24 mouse cellular contexts compared by ENCODE assay signal in the genomic region with DNA sequence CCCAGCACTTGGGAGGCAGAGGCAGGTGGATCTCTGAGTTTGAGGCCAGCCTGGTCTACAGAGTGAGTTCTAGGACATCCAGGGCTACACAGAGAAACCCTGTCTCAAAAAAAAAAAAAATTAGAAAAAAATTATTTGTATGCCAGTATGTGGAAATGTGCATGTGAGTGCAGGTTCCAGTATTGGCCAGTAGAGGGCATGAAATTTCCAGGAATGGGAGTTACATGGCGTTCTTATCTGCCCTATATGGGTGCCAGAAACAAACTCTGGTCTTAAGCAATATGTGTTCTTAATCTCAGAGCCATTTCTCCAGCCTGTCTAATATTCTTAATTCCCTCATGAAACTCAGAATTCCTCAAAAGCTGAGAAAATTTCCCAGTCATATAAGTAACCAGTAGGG.
DNase-seq lines count a peak whose midpoint lies in the region; ATAC-seq and TF ChIP-seq lines count a peak whose summit lies in the region.
"Had no signal": no experiment of that assay in that cellular context is flagged by ENCODE, and none has a peak within 500 bp of the region (broad histone marks: within the 10 kb centered on the region; RNA-seq: fewer than 3 reads in every experiment).

No protein-coding gene starts in this region.

- no peak for TF ChIP-seq EP300 in heart, adult 2 months (IDR thresholded peaks at IDR 0.05; ENCODE audit: insufficient read depth, low read depth, low read length)

- TF ChIP-seq CTCF in heart, adult 2 months (IDR thresholded peaks at IDR 0.05): peak; percentile 29
- peak; percentile 42 for TF ChIP-seq CTCF in lung, embryonic 14.5 days (IDR thresholded peaks at IDR 0.05; ENCODE audit: low read depth)
- TF ChIP-seq CTCF in cerebellum, adult 2 months (IDR thresholded peaks at IDR 0.05; ENCODE audit: borderline replicate concordance, insufficient read depth, low read depth, low read length): no peak

- intact Hi-C loops in heart, adult 2 months (cut with DNase I): no loop called here
- intact Hi-C loops in heart, postnatal 25 days (cut with DNase I): no loop called here

- 81% methylated on average over 1 of the region's 1 CpGs for WGBS in heart, adult 2 months
- WGBS in lung, embryonic 14.5 days: 57% methylated on average over 1 of the region's 1 CpGs
- WGBS in cerebellum, adult 2 months: 70% methylated on average over 1 of the region's 1 CpGs

- no peak for DNase-seq in heart, adult 2 months
- no peak for DNase-seq in heart, postnatal 25 days (ENCODE audit: low spot score)
- DNase-seq in lung, embryonic 14.5 days: no peak
- no peak for DNase-seq in lung, postnatal 25 days (ENCODE audit: low spot score)
- no peak for DNase-seq in ES-E14 (ENCODE audit: low read depth, low spot score)
- DNase-seq in splenic B cell, adult 2 months (ENCODE audit: low read depth, low spot score): peak; percentile 1
- DNase-seq in cerebellum, adult 2 months: no peak
- DNase-seq in right cerebral cortex, adult 2 months (ENCODE audit: low spot score in 2 of 2): no peak
- DNase-seq: cerebellum, adult 9-10 months; gastrocnemius, postnatal 36 days; kidney, adult 8-10 months; kidney, postnatal 36 days; layer of hippocampus, adult 9-11 months; lung, adult 2 months; right cerebral cortex, postnatal 25 days had no signal

- H3K79me2 ChIP-seq in heart, adult 2 months (replicated peaks; ENCODE audit: control insufficient read depth, insufficient read depth, low read length): no peaks in the 10 kb centered on the region

- in situ Hi-C loops in ES-E14 (cut with MboI; ENCODE audit: low sequenced_read_pairs in 2 of 2, unreplicated experiment in 2 of 2): no loop called here

- TF ChIP-seq POLR2A in heart, adult 2 months (IDR thresholded peaks at IDR 0.05; ENCODE audit: insufficient read depth, low read depth, low read length): no peak
- TF ChIP-seq POLR2A in cerebellum, adult 2 months (IDR thresholded peaks at IDR 0.05; ENCODE audit: borderline replicate concordance, insufficient read depth, low read length): no peak

- ATAC-seq in lung, embryonic 14.5 days (ENCODE audit: insufficient read depth): no peak
- ATAC-seq: forebrain, embryonic 14.5 days; midbrain, embryonic 15.5 days had no signal

- H3K4me1 ChIP-seq in heart, adult 2 months (ENCODE audit: control insufficient read depth, insufficient read depth, low read length): no peaks in the 10 kb centered on the region
- H3K4me1 ChIP-seq in lung, embryonic 14.5 days (ENCODE audit: insufficient read depth): no peaks in the 10 kb centered on the region
- peaks cover 2 to 3% of the 10 kb centered on the region in 2 experiments; a peak in 1 of 4 replicates for H3K4me1 ChIP-seq in ES-E14 (ENCODE audit: control insufficient read depth in 2 of 2, insufficient read depth in 2 of 2, low read length in 2 of 2, poor library complexity in 1 of 2)
- no peaks in the 10 kb centered on the region for H3K4me1 ChIP-seq in cerebellum, adult 2 months (ENCODE audit: control insufficient read depth, insufficient read depth, low read length)
- H3K4me1 ChIP-seq: embryonic facial prominence, embryonic 12.5 days had no signal

- no peak overlapping the region for H3K9ac ChIP-seq in heart, adult 2 months (ENCODE audit: low read depth, low read length)
- no peak overlapping the region for H3K9ac ChIP-seq in lung, embryonic 14.5 days
- no peak overlapping the region for H3K9ac ChIP-seq in ES-E14 (ENCODE audit: insufficient read depth, low read depth, low read length, poor library complexity, severe bottlenecking)
- H3K9ac ChIP-seq: embryonic facial prominence, embryonic 12.5 days; hindbrain, embryonic 12.5 days; limb, embryonic 13.5 days; midbrain, embryonic 15.5 days; neural tube, embryonic 15.5 days had no signal

- H3K27ac ChIP-seq in heart, adult 2 months: no peak overlapping the region
- no peak overlapping the region for H3K27ac ChIP-seq in lung, embryonic 14.5 days (ENCODE audit: low read depth)
- no peak overlapping the region for H3K27ac ChIP-seq in ES-E14 (ENCODE audit: insufficient read depth, low read depth, low read length, poor library complexity, severe bottlenecking)
- no peak overlapping the region for H3K27ac ChIP-seq in cerebellum, adult 2 months (ENCODE audit: insufficient read depth, low read length)
- H3K27ac ChIP-seq: embryonic facial prominence, embryonic 12.5 days; heart, embryonic 10.5 days; hindbrain, embryonic 12.5 days; limb, embryonic 13.5 days; midbrain, embryonic 15.5 days; neural tube, embryonic 15.5 days had no signal

- H3K27me3 ChIP-seq in heart, adult 2 months (ENCODE audit: control insufficient read depth, insufficient read depth, low read length): no peaks in the 10 kb centered on the region
- no peaks in the 10 kb centered on the region for H3K27me3 ChIP-seq in lung, embryonic 14.5 days (ENCODE audit: insufficient read depth, low read length)
- no peaks in the 10 kb centered on the region for H3K27me3 ChIP-seq in splenic B cell, adult 2 months (ENCODE audit: control insufficient read depth, insufficient read depth, low read length, poor library complexity, severe bottlenecking)
- H3K27me3 ChIP-seq in cerebellum, adult 2 months (ENCODE audit: control insufficient read depth, insufficient read depth, low read length): no peaks in the 10 kb centered on the region
- H3K27me3 ChIP-seq: embryonic facial prominence, embryonic 12.5 days; hindbrain, embryonic 12.5 days; limb, embryonic 13.5 days; midbrain, embryonic 15.5 days; neural tube, embryonic 15.5 days had no signal

- H3K9me3 ChIP-seq in lung, embryonic 14.5 days (ENCODE audit: low read depth, low read length): no peaks in the 10 kb centered on the region
- no peaks in the 10 kb centered on the region for H3K9me3 ChIP-seq in ES-E14 (ENCODE audit: control insufficient read depth, insufficient read depth, low read depth, low read length)
- H3K9me3 ChIP-seq: embryonic facial prominence, embryonic 12.5 days; heart, embryonic 10.5 days; hindbrain, embryonic 12.5 days; limb, embryonic 13.5 days; midbrain, embryonic 15.5 days; neural tube, embryonic 15.5 days had no signal

- H3K36me3 ChIP-seq in heart, adult 2 months (ENCODE audit: control insufficient read depth, insufficient read depth, low read length): no peaks in the 10 kb centered on the region
- H3K36me3 ChIP-seq in lung, embryonic 14.5 days (ENCODE audit: insufficient read depth): no peaks in the 10 kb centered on the region
- H3K36me3 ChIP-seq in ES-E14 (ENCODE audit: control insufficient read depth, insufficient read depth, low read length, poor library complexity, severe bottlenecking): no peaks in the 10 kb centered on the region
- H3K36me3 ChIP-seq in splenic B cell, adult 2 months (ENCODE audit: control insufficient read depth, insufficient read depth, low read length, poor library complexity, severe bottlenecking): no peaks in the 10 kb centered on the region
- H3K36me3 ChIP-seq: embryonic facial prominence, embryonic 12.5 days; G1E; heart, embryonic 10.5 days; hindbrain, embryonic 12.5 days; limb, embryonic 13.5 days; midbrain, embryonic 15.5 days; neural tube, embryonic 15.5 days had no signal

- H3K4me2 ChIP-seq in lung, embryonic 14.5 days: no peak overlapping the region
- H3K4me2 ChIP-seq: embryonic facial prominence, embryonic 12.5 days; hindbrain, embryonic 12.5 days; limb, embryonic 13.5 days; midbrain, embryonic 15.5 days; neural tube, embryonic 15.5 days had no signal

- H3K4me3 ChIP-seq in heart, adult 2 months: no peak overlapping the region
- H3K4me3 ChIP-seq in lung, embryonic 14.5 days (ENCODE audit: low read depth, low read length): no peak overlapping the region
- H3K4me3 ChIP-seq in ES-E14 (ENCODE audit: insufficient read depth in 1 of 2, low read depth in 1 of 2, low read length in 2 of 2, poor library complexity in 1 of 2, severe bottlenecking in 1 of 2): no peak overlapping the region
- H3K4me3 ChIP-seq in cerebellum, adult 2 months (replicated peaks; ENCODE audit: insufficient read depth, low read depth, low read length): no peak overlapping the region
- H3K4me3 ChIP-seq: embryonic facial prominence, embryonic 12.5 days; erythroblast, embryonic 14.5 days; heart, embryonic 10.5 days; hindbrain, embryonic 12.5 days; limb, embryonic 13.5 days; midbrain, embryonic 15.5 days; neural tube, embryonic 15.5 days had no signal

TF ChIP-seq in ES-E14, 5 proteins besides CTCF, POLR2A, EP300 and RAD21:
- TF ChIP-seq ZC3H11A (IDR thresholded peaks at IDR 0.05; ENCODE audit: borderline replicate concordance, low read depth, low read length) (peak; percentile 69; the same call in 1 of the 2 replicates), ZNF384 (IDR thresholded peaks at IDR 0.05; ENCODE audit: low read depth, low read length) (0 out of 2 replicates have a peak, but pooled peaks have one; percentile 42), HCFC1 (IDR thresholded peaks at IDR 0.05; ENCODE audit: borderline replicate concordance, insufficient read depth, low read length) (no peak)
